Mouse (Mus musculus) thymus, adult 2 months (tissue): ENCODE measurements around the gene Tnrc6b.

Source experiments
- CTCF ChIP-seq: fragments of 200-500 bp; IDR thresholded peaks from 2 replicates; pipeline ENCODE4 v1.5.1; 2012; ENCODE audit warnings: mild to moderate bottlenecking, control low read depth, low read length, moderate library complexity, borderline replicate concordance; ENCODE audit not compliant: control insufficient read depth, poor library complexity, insufficient read depth; ENCODE audit errors: extremely low read depth
- POLR2A ChIP-seq: fragments of 200-500 bp; IDR thresholded peaks from 2 replicates; pipeline ENCODE4 v1.6.1; 2012; ENCODE audit warnings: mild to moderate bottlenecking, low read length, control low read depth, moderate library complexity; ENCODE audit not compliant: control insufficient read depth, poor library complexity, insufficient read depth; ENCODE audit errors: extremely low read depth

DNA sequence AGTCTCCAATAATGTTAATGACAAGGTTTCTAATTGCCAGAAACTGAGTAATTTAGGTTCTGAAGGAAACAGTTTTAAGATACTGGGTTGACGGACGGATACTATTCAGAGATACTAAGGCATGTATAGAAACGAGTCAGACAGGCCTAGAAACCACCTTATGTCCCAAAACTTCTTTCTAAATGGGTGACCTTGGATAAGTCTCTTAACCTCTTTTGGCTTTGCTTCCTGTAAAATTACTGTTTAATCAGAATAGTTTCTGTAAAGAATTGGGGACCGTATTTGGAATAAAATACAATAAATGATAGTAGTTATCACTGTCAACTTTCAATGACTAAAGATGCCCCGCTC lies 881 bp upstream of the Tnrc6b start:
- TF ChIP-seq CTCF (no peak), POLR2A (no peak)
